Mouse (Mus musculus): ENCODE measurements around the gene Rad51b. TPM values are rescaled to one million over a fixed set of nuclear protein-coding genes. Genes with fewer than 3 reads are reported as not detected.

Gene Rad51b
- polyA plus RNA-seq, 1 experiment from 2014 or later, result 7.7 TPM

DNA sequence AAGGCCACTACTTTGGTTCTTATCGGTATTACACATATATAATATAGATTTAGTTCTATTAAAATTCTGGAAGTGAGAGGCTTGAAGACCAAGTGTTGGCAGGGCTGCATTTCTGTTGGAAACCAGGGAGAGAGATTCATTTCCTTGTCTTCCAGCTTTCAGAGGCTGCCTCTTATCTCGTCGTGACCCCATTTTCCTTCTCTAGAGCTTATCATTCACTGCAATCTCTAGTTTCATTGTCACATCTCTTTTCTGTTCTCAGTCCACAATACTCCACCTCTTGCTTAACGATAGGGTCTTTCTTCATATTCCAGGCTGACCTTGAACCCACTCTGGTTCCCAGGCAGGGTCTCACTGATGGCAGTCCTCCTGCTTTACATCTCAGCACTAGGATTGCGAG is 202.7 kb downstream of the Rad51b start:
- no peak overlapping the region for H3K27ac ChIP-seq
- H3K27me3 ChIP-seq, result no peaks in the 10 kb centered on the region
- no peaks in the 10 kb centered on the region for H3K36me3 ChIP-seq
- no peak overlapping the region for H3K9ac ChIP-seq
- no peak overlapping the region for H3K4me3 ChIP-seq
- H3K9me3 ChIP-seq, result no peaks in the 10 kb centered on the region
- H3K4me2 ChIP-seq (replicated peaks), result no peak overlapping the region
- no peaks in the 10 kb centered on the region for H3K4me1 ChIP-seq
- WGBS, result 95% methylated on average over 5 of the region's 5 CpGs
- ATAC-seq (ENCODE audit: insufficient number of reproducible peaks, insufficient read depth, low FRiP score, low TSS enrichment), result no peak

DNA sequence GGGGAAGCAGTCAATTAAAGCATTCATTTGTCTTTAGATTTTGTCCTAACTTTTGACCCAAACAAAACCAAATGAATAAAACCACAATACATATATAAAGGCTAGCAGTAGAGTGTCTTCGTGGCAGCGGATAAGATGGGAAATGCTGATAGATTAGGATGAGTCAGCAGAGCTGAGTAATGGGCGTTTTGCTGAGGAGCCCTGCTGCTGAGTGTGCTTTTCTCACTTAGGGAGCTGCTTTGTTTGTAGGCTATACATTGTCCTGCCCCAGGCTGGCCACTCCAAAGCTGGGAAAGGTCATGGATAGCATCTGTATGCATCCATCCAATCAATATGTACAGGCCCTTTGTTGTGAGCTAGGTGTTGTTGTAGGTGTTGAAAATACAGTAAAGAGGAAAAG is 204.8 kb downstream of the Rad51b start:
- WGBS, result 72% methylated on average over 3 of the region's 3 CpGs
- ATAC-seq (ENCODE audit: insufficient number of reproducible peaks, insufficient read depth, low FRiP score, low TSS enrichment), result no peak

DNA sequence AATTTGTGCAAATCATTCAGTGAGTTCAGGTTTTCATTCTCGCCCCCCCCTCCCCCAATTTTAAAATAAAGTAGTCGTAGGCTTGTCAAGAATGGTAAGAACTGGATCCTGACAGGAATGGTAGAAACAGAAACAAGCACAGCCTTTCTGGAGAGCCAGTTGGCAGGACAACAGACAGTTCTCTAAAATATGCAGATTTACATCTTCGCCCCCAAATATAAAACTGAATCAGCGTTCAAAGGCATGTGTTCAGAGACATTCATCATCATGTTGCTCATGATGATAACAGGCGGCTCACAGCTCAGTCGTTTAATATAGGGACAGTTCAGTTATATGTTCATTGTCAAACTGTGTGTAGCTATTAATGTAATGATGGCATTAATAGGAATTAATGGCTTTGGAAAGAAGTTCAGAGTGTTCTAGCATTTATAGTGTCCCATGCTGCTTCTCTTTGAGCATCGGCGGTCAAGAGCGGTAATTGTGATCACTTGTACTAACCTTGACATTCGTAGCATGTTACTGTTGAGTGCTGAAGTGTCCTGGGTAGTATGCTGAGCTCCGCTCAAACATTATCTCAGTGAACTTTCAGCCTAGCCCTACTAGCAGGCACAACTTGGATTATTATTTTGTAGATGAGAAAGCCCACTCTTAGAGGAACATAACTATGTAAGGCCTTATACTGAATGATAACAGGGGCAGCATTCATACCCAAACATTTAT is 205.9 kb downstream of the Rad51b start:
- Histone ChIP-seq H3K9me3 (no peaks in the 10 kb centered on the region), H3K27me3 (no peaks in the 10 kb centered on the region), H3K27ac (no peak overlapping the region), H3K36me3 (no peaks in the 10 kb centered on the region), H3K4me2 (replicated peaks) (no peak overlapping the region), H3K4me1 (peaks cover 16% of the 10 kb centered on the region; the same call in 1 of the 2 replicates), H3K4me3 (no peak overlapping the region), H3K9ac (no peak overlapping the region)
- ATAC-seq (ENCODE audit: insufficient number of reproducible peaks, insufficient read depth, low FRiP score, low TSS enrichment), result no peak
- 84% methylated on average over 11 of the region's 11 CpGs for WGBS

More for the DNA sequence above, 204.8 kb downstream of the Rad51b start:
- Histone ChIP-seq H3K36me3 (no peaks in the 10 kb centered on the region), H3K4me3 (no peak overlapping the region), H3K4me2 (replicated peaks) (no peak overlapping the region), H3K27ac (no peak overlapping the region), H3K9ac (no peak overlapping the region), H3K27me3 (no peaks in the 10 kb centered on the region), H3K9me3 (no peaks in the 10 kb centered on the region), H3K4me1 (peaks cover 5% of the 10 kb centered on the region; the same call in 1 of the 2 replicates)

DNA sequence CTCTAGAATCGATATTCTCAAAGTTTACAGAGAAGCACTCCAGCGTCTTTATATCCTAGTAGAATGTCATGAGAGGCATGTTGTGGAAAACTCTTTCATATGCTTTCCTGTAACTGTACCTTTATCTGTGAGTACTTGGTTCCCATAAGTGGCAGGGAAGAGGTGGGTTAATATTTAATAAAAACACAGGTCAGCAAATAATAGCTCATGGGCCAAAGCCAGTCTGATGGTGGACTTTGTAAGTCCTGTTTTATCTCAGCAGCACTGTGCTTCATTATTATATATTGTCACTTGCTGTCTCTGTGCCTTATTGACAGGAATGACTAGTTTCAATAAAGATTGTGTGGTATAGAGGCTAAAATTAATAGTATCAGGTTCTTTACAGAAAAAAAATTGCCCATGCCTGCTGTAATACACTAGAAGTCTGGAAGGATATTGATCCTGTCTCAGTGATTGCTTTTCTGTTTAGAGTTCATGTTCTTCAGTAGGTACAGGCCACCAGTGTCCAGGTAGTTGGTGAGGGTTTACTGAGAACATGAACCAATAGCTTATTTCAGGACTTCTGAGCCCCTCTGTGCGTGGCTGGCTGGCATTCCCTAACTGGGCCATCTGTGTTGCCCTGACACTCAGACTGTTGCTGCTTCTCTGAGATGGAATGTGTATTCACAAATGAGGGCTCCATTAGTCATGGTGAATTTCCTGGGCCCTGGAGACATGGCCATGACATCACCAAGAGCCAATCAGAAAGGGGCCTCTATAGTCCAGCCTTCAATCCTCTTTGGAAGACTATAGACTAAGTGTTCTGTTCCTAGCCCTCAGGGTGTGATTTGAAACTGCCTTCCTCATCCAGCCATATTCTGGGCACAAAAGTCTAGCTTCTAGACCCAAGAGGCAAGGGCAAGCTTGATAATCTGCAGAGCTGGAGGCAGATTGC is 206.8 kb downstream of the Rad51b start:
- Histone ChIP-seq H3K9me3 (no peaks in the 10 kb centered on the region), H3K27me3 (no peaks in the 10 kb centered on the region), H3K4me3 (no peak overlapping the region), H3K4me1 (peaks cover 16% of the 10 kb centered on the region; the same call in 1 of the 2 replicates), H3K9ac (no peak overlapping the region), H3K27ac (peak overlapping the region; percentile 42; the same call in 1 of the 2 replicates), H3K4me2 (replicated peaks) (no peak overlapping the region), H3K36me3 (no peaks in the 10 kb centered on the region)
- ATAC-seq (ENCODE audit: insufficient number of reproducible peaks, insufficient read depth, low FRiP score, low TSS enrichment), result peak; percentile 69; the same call in 1 of the 2 replicates
- WGBS, result 69% methylated on average over 3 of the region's 3 CpGs

DNA sequence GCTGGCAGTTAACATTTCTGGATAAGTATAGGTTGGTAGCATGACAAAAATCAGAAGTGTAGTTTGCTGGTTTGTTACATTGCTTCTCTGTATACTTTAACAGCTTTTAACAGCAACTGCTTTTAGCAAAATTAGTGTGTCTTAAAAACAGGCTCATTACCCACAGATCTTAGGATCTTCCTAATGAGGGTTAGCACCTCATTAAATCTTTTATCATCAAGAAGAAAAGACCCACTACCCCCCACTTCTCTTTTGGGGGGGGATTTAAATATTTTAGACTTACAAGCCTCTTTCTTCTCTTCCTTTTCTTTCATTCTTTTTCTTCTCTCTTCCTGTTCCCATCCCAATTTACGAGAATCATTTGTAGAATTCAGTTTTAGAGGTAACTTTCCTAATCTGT is 207.6 kb downstream of the Rad51b start:
- no peak for ATAC-seq (ENCODE audit: insufficient number of reproducible peaks, insufficient read depth, low FRiP score, low TSS enrichment)
- Histone ChIP-seq H3K4me2 (replicated peaks) (no peak overlapping the region), H3K27me3 (no peaks in the 10 kb centered on the region), H3K27ac (0 out of 2 replicates have a peak overlapping the region, but pooled peaks have one; percentile 42), H3K4me3 (no peak overlapping the region), H3K9ac (no peak overlapping the region), H3K36me3 (no peaks in the 10 kb centered on the region), H3K9me3 (no peaks in the 10 kb centered on the region), H3K4me1 (peaks cover 16% of the 10 kb centered on the region; the same call in 1 of the 2 replicates)
- 78% methylated on average over 1 of the region's 1 CpGs for WGBS

DNA sequence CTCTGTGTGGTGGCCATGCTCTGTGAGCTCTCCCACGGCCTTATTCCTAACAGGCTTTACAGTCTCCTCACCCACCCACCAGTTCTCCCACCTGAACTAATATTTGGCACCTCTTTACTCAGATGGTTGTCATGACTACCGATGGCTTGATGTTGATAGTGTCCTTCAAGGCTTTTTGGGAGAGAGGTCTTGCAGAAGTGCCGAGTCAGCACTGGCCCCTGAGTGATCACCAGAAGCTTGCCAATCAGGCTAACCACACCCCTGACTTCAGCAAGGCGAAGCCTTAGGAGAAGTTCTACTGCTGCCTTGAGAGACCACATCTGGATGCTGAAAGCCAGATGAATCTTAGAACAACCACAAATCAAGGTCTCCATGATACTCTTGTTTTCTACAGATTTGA is 209.3 kb downstream of the Rad51b start:
- ATAC-seq (ENCODE audit: insufficient number of reproducible peaks, insufficient read depth, low FRiP score, low TSS enrichment), result no peak
- H3K27ac ChIP-seq, result peak overlapping the region; percentile 77
- H3K4me3 ChIP-seq, result no peak overlapping the region
- H3K4me2 ChIP-seq (replicated peaks), result no peak overlapping the region
- H3K27me3 ChIP-seq, result no peaks in the 10 kb centered on the region
- no peaks in the 10 kb centered on the region for H3K36me3 ChIP-seq
- H3K9ac ChIP-seq, result no peak overlapping the region
- 78% methylated on average over 4 of the region's 4 CpGs for WGBS
- peaks cover 20% of the 10 kb centered on the region for H3K4me1 ChIP-seq
- no peaks in the 10 kb centered on the region for H3K9me3 ChIP-seq

DNA sequence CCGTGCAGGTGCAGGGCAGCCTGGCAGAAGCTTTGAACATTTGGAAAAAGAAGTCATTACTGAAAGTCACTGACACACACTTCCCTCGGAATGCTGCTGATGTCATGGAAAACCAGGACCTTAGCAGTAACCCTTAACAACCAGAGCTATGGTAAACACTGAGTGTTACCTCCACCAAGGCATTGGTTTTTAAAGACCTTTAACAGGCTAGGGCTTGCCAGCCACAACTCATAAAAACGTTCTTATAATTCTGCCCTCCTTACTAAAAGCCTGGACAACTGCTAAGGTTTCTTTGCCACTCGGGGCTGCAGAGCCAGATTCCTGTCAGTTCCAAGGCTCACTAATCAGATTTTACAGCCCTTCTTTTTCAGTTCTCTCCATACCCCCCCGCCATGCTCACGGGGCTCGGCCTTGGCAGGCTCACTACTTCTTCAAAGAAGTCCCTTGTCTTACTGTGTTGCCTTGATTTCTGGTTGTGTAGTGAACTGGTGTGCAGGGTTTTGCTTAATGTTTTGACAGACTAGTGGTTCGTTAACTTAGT is 210.1 kb downstream of the Rad51b start:
- 24% methylated on average over 8 of the region's 8 CpGs for WGBS
- Histone ChIP-seq H3K27me3 (no peaks in the 10 kb centered on the region), H3K9me3 (no peaks in the 10 kb centered on the region), H3K27ac (peak overlapping the region; percentile 77), H3K36me3 (no peaks in the 10 kb centered on the region), H3K9ac (no peak overlapping the region), H3K4me3 (no peak overlapping the region), H3K4me2 (replicated peaks) (no peak overlapping the region), H3K4me1 (peaks cover 28% of the 10 kb centered on the region)
- no peak for ATAC-seq (ENCODE audit: insufficient number of reproducible peaks, insufficient read depth, low FRiP score, low TSS enrichment)

DNA sequence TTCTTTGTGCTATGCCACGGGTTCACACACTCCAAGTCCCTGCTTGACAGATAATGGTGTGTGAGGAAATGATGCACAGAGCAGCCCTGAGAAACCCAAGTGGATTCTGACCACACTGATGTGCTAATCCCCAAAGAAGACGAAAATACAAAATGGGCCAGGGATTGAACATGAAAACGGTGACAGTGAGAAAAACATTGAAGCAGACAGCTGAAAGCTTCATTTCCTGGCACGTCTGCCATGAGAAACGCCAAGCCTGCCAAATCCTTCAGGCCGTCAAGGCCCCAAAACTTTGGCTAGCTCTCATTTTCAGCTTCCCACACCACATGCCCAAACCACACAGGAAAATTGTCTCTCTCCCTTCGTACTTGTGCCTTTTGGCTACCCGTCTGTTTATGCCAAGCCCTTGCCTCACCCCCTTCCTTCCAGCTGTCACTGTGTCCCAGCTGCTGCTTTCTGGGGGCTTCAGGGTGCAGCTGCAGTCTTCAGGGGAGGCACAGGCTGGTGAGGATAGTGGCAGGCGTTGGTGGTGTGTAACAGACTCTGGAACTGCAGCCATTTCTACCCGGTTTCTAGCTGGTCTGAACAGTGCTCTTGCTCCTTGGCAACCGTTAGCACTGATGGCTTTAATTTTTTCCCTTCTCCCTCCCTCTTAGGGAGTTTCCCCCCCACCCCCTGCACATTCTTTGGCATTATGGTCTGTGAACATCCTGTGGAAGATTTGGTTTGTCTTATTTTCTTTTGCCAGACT is 214.5 kb downstream of the Rad51b start:
- no peaks in the 10 kb centered on the region for H3K9me3 ChIP-seq
- peak; percentile 72 for ATAC-seq (ENCODE audit: insufficient number of reproducible peaks, insufficient read depth, low FRiP score, low TSS enrichment)
- H3K4me1 ChIP-seq, result peaks cover 26% of the 10 kb centered on the region
- H3K36me3 ChIP-seq, result no peaks in the 10 kb centered on the region
- no peak overlapping the region for H3K9ac ChIP-seq
- no peaks in the 10 kb centered on the region for H3K27me3 ChIP-seq
- no peak overlapping the region for H3K4me3 ChIP-seq
- WGBS, result 47% methylated on average over 11 of the region's 11 CpGs
- H3K4me2 ChIP-seq (replicated peaks), result no peak overlapping the region
- peak overlapping the region; percentile 75 for H3K27ac ChIP-seq

DNA sequence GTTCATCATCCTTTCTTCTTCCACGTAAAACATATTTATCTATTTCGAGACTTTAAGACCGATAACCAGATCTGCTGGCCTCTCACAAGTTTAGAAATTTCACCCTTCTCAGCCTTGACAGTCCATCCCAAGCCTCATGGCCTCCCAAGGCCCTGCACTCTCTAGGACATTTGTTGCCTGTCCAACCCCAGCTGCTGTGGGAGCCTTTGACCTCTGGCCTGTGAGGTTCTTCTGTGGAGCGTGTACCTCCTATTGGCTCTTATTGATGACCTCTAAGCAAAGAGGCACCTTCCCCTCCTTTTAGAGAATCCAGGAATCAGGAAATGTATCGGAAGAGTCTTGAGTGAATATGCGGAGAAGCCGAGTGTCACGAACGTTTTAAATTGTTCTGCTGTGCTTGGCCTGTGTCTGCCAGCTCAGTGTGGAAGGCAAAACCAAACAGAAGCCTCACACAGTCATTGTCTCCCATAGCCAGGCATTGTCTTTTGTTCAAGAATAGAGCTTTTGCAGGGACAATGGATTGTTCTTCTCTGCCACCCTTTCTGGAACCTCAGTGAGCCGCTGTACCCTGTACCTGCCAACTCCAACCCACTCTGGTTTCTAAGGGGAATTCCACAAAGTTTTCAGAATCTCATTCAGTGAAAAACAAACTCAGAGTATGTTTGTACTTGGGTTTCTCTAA is 215.3 kb downstream of the Rad51b start:
- Histone ChIP-seq H3K36me3 (no peaks in the 10 kb centered on the region), H3K9ac (no peak overlapping the region), H3K9me3 (no peaks in the 10 kb centered on the region), H3K27me3 (no peaks in the 10 kb centered on the region), H3K4me3 (no peak overlapping the region), H3K4me1 (peaks cover 19% of the 10 kb centered on the region), H3K27ac (peak overlapping the region; percentile 75), H3K4me2 (replicated peaks) (no peak overlapping the region)
- 68% methylated on average over 10 of the region's 10 CpGs for WGBS
- ATAC-seq (ENCODE audit: insufficient number of reproducible peaks, insufficient read depth, low FRiP score, low TSS enrichment), result no peak

DNA sequence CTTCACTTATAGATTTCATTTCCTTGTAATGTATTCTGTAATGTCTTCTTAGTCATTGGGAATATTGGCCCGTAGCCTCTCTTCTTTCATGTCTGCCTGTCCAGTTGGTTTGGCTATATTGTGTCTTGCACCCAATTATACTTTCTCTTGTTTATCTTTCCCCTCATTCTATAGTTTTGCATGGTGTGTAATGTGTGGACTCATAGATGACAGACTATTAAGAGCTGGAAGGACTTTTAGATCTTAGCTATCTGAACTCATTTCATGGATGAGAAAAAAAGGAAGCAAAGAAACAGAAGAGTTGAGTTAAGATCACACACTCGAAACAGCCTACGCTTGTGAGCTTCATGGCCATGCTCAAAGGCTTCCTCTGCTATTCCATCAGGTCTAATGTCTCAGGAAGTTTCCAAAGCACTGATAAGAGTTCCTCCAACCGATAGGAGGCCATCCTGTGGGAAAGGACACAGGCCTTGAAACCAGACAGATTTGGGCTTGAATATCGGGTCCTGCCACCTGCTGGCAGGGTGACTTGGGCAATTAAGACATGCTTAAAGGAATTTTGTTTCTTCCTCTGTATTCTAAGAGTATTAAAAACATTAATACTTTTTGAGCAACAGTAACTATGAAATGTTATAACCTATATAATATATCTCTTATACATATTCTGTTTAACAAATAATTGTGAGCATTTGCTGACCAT is 216.1 kb downstream of the Rad51b start:
- no peak overlapping the region for H3K4me2 ChIP-seq (replicated peaks)
- H3K4me1 ChIP-seq, result peaks cover 13% of the 10 kb centered on the region
- H3K9me3 ChIP-seq, result no peaks in the 10 kb centered on the region
- WGBS, result 91% methylated on average over 5 of the region's 5 CpGs
- no peaks in the 10 kb centered on the region for H3K27me3 ChIP-seq
- no peak for ATAC-seq (ENCODE audit: insufficient number of reproducible peaks, insufficient read depth, low FRiP score, low TSS enrichment)
- H3K4me3 ChIP-seq, result no peak overlapping the region
- H3K27ac ChIP-seq, result no peak overlapping the region
- no peaks in the 10 kb centered on the region for H3K36me3 ChIP-seq
- H3K9ac ChIP-seq, result no peak overlapping the region

Data from embryonic facial prominence, embryonic 12.5 days (tissue).